Mouse (Mus musculus): ENCODE measurements around the gene Slc25a39. TPM values are rescaled to one million over a fixed set of nuclear protein-coding genes. Genes with fewer than 3 reads are reported as not detected.

Slc25a39 gene
- total and polyA plus RNA-seq, 3 experiments, result 108 to 226 (median 199) TPM

- Histone ChIP-seq H3K9ac (ENCODE audit: insufficient read depth, low read depth) (no peak overlapping the region), H3K36me3 (replicated peaks in 1 of 2; ENCODE audit: control insufficient read depth in 1 of 2, insufficient read depth in 1 of 2, low read length in 1 of 2) (no peaks in the 10 kb centered on the region), H3K9me3 (replicated peaks; ENCODE audit: low read length) (no peaks in the 10 kb centered on the region), H3K79me2 (replicated peaks; ENCODE audit: control insufficient read depth, extremely low read depth, insufficient read depth, poor library complexity, severe bottlenecking) (no peaks in the 10 kb centered on the region), H3K4me1 (ENCODE audit: control insufficient read depth in 1 of 2, insufficient read depth in 2 of 2) (peaks cover 37 to 55% of the 10 kb centered on the region in 2 experiments), H3K4me2 (ENCODE audit: insufficient read depth, low read depth, poor library complexity, severe bottlenecking) (no peak overlapping the region), H3K4me3 (replicated peaks in 1 of 3; ENCODE audit: low read depth in 2 of 3, low read length in 2 of 3, poor library complexity in 1 of 3) (no peak overlapping the region), H3K27ac (ENCODE audit: insufficient read depth, low read depth) (no peak overlapping the region), H3K27me3 (replicated peaks) (peaks cover 79% of the 10 kb centered on the region)
- dilution Hi-C loops (cut with MboI; ENCODE audit: extremely low pct_ligation_motif_present, extremely low pct_unique_long_range_greater_than_20kb, low sequenced_read_pairs), result no loop called here
- DNase-seq (ENCODE audit: extremely low read depth), result no peak
- TF ChIP-seq ETS1 (conservative IDR thresholded peaks at IDR 0.05; ENCODE audit: low read depth, low read length) (peak; percentile 79), MXI1 (IDR thresholded peaks at IDR 0.05; ENCODE audit: low read depth, low read length) (peak; percentile 50; the same call in 1 of the 2 replicates), TCF12 (IDR thresholded peaks at IDR 0.05; ENCODE audit: low read depth, low read length) (peak; percentile 29; the same call in 1 of the 2 replicates), SIN3A (IDR thresholded peaks at IDR 0.05; ENCODE audit: low read length) (no peak), EP300 (IDR thresholded peaks at IDR 0.05; ENCODE audit: low read length) (0 out of 2 replicates have a peak, but pooled peaks have one; percentile 35), ZMIZ1 (IDR thresholded peaks at IDR 0.05; ENCODE audit: low read depth, low read length) (no peak), UBTF (IDR thresholded peaks at IDR 0.05; ENCODE audit: low read depth, low read length) (0 out of 2 replicates have a peak, but pooled peaks have one; percentile 22), IRF4 (IDR thresholded peaks at IDR 0.05; ENCODE audit: low read depth, low read length) (0 out of 2 replicates have a peak, but pooled peaks have one; percentile 40), BHLHE40 (IDR thresholded peaks at IDR 0.05; ENCODE audit: low read depth, low read length) (peak; percentile 20; the same call in 1 of the 2 replicates), MEF2A (IDR thresholded peaks at IDR 0.05; ENCODE audit: borderline replicate concordance, low read depth, low read length) (0 out of 2 replicates have a peak, but pooled peaks have one; percentile 44)
- in situ Hi-C loops (cut with MboI; ENCODE audit: low pct_ligation_motif_present, low pct_unique_long_range_greater_than_20kb, low sequenced_read_pairs), result no loop called here
Measured at GRCm38 (mm10) chr11:102364570-102365371, 43.0 kb downstream of the Slc25a39 start.

- no peak for DNase-seq (ENCODE audit: extremely low read depth)
- Histone ChIP-seq H3K9me3 (replicated peaks; ENCODE audit: low read length) (no peaks in the 10 kb centered on the region), H3K4me2 (ENCODE audit: insufficient read depth, low read depth, poor library complexity, severe bottlenecking) (no peak overlapping the region), H3K4me3 (replicated peaks in 1 of 3; ENCODE audit: low read depth in 2 of 3, low read length in 2 of 3, poor library complexity in 1 of 3) (no peak overlapping the region), H3K9ac (ENCODE audit: insufficient read depth, low read depth) (no peak overlapping the region), H3K36me3 (replicated peaks in 1 of 2; ENCODE audit: control insufficient read depth in 1 of 2, insufficient read depth in 1 of 2, low read length in 1 of 2) (no peaks in the 10 kb centered on the region), H3K79me2 (replicated peaks; ENCODE audit: control insufficient read depth, extremely low read depth, insufficient read depth, poor library complexity, severe bottlenecking) (no peaks in the 10 kb centered on the region), H3K27ac (ENCODE audit: insufficient read depth, low read depth) (no peak overlapping the region), H3K27me3 (replicated peaks) (peaks cover 84% of the 10 kb centered on the region), H3K4me1 (ENCODE audit: control insufficient read depth in 1 of 2, insufficient read depth in 2 of 2) (peaks cover 28 to 44% of the 10 kb centered on the region in 2 experiments)
- in situ Hi-C loops (cut with MboI; ENCODE audit: low pct_ligation_motif_present, low pct_unique_long_range_greater_than_20kb, low sequenced_read_pairs), result no loop called here
- dilution Hi-C loops (cut with MboI; ENCODE audit: extremely low pct_ligation_motif_present, extremely low pct_unique_long_range_greater_than_20kb, low sequenced_read_pairs), result no loop called here
- no peak for TF ChIP-seq USF2 (conservative IDR thresholded peaks at IDR 0.05; ENCODE audit: low read depth, low read length)
Measured at GRCm38 (mm10) chr11:102363623-102364022, 44.1 kb downstream of the Slc25a39 start.

All from CH12.LX (cell line).